Mouse (Mus musculus): ENCODE measurements at regions not wholly inside any gene's neighbourhood (a gene's known extent, or its start where the extent isn't known, plus 50 kb on each side); places are given as distances from the start of the nearest gene placed in this dataset.

DNA sequence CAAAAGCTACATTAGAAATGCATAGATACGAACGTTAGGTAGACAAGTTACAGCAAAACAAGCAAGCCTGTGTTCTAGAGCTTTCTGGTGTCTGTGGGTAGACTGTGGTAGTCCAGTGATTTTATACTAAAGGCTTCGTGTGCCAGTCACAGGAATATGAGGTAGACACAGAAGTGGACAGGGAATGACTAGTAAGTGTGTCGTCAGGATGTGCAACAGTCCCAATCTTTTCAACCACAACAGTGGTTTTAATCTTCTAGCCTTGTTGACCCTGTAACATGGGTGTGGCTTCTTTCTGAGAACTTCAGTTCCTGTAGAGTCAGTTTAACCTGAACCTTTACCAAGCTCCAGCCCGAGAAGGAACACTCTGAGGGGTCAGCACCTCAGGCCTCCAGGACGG lies 339.3 kb upstream of the Adgrl2 start:
- TF ChIP-seq GATA1 (IDR thresholded peaks at IDR 0.05; ENCODE audit: borderline replicate concordance, low read length) (no peak), FLI1 (IDR thresholded peaks at IDR 0.05; ENCODE audit: low read length) (no peak)

Measured in megakaryocyte, embryonic 14.5 days (primary cell).